Mouse (Mus musculus): ENCODE measurements at regions not wholly inside any gene's neighbourhood (a gene's known extent, or its start where the extent isn't known, plus 50 kb on each side); places are given as distances from the start of the nearest gene placed in this dataset.

- DNase-seq, result no peak
Measured at GRCm38 (mm10) chr1:105074326-105074725, 282.2 kb downstream of the Rnf152 start.

DNA sequence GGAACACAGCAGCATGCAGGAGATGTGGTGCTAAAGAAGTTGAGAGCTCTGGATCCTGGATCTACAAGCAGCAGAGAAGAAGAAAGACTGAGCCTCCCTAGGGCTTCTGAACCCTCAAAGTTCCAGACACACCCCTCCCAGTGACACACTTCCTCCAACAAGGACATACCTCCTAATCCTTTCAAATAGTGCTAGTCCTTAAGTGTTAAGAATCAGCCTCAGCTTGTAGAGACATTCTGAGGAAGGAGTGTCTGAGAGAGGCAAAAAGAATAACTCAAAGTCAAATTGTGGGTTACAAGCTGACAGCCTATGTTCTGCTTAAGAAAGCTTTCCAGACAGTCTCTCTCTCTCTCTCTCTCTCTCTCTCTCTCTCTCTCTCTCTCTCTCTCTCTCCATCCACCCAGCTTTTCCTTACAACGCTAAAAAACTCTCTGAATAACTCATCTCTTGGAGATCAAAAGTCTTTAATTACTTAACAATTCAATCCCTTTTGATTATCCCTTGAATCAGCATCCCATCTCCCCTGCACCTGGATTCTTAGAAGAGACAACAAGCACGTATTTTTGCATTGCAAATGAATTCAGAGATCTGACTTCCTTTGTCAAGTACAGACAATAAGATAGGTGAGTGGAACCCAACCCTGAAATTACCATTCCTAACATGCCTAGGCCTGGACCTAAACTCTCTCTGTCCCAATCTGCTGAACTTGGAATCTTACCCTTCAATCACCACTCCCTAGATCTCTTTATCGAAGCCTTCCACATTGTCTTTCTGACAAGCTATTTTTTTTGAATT lies 285.7 kb downstream of the Rnf152 start:
- no peak for DNase-seq

DNA sequence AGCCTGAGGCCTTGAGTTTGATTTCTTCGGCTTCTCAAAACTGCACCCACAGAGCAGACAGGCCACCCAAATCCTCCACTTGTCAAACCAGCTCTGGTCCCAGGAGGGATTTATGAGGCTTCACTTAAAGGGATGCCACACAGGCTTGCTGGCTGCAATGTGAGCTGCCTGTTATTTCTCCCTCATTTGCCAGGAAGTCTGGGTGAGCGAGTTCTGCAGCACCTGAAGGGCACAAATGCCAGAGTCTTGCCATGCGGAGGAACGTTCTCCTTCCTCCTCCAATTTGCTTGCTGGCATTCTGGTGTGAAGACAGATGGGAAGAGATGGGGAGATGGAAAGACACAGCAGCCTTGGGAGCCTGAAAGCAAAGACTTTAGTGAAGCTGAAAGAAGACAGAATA lies 288.6 kb downstream of the Rnf152 start:
- DNase-seq, result peak; percentile 33

- no peak for DNase-seq
Measured at GRCm38 (mm10) chr1:105067049-105067795, 289.3 kb downstream of the Rnf152 start.

- DNase-seq, result no peak
Measured at GRCm38 (mm10) chr1:105050584-105051363, 282.4 kb downstream of the Cdh20 start.

Data from right cerebral cortex, postnatal 25 days (tissue).